Mouse (Mus musculus): ENCODE measurements around the gene Dhrs2. TPM values are rescaled to one million over a fixed set of nuclear protein-coding genes. Genes with fewer than 3 reads are reported as not detected.

Dhrs2 gene
- total and polyA plus RNA-seq, 3 experiments, result not detected

- no peaks in the 10 kb centered on the region for H3K36me3 ChIP-seq (ENCODE audit: control insufficient read depth in 1 of 2, insufficient read depth in 2 of 2, low read length in 2 of 2)
- H3K27me3 ChIP-seq (ENCODE audit: control insufficient read depth in 1 of 2, insufficient read depth in 2 of 2, low read length in 2 of 2), result peaks cover 8 to 9% of the 10 kb centered on the region in 2 experiments
- no peak for DNase-seq (ENCODE audit: low read depth, low spot score)
- H3K4me3 ChIP-seq (ENCODE audit: control insufficient read depth in 1 of 2, insufficient read depth in 1 of 2, low read depth in 2 of 2, low read length in 2 of 2), result no peak overlapping the region
- no peak overlapping the region for H3K9ac ChIP-seq (ENCODE audit: control insufficient read depth, low read depth, low read length, poor library complexity, severe bottlenecking)
- H3K79me2 ChIP-seq (ENCODE audit: control insufficient read depth, insufficient read depth, low read length, poor library complexity), result no peaks in the 10 kb centered on the region
- no peaks in the 10 kb centered on the region for H3K9me3 ChIP-seq (replicated peaks; ENCODE audit: insufficient read depth, low read length)
- TF ChIP-seq NELFE (IDR thresholded peaks at IDR 0.05; ENCODE audit: low read depth, low read length), result no peak
- no peak for TF ChIP-seq MAZ (IDR thresholded peaks at IDR 0.05; ENCODE audit: low read depth, low read length)
- no peak for TF ChIP-seq MEF2A (IDR thresholded peaks at IDR 0.05; ENCODE audit: extremely low read depth, insufficient replicate concordance, low read depth, low read length, poor library complexity, severe bottlenecking)
- no peak for TF ChIP-seq USF2 (IDR thresholded peaks at IDR 0.05; ENCODE audit: borderline replicate concordance in 1 of 2, insufficient read depth in 1 of 2, low read depth in 1 of 2, low read length in 2 of 2)
- no peak for TF ChIP-seq MAFK (IDR thresholded peaks at IDR 0.05; ENCODE audit: borderline replicate concordance, low read depth, low read length)
- TF ChIP-seq ZKSCAN1 (IDR thresholded peaks at IDR 0.05; ENCODE audit: low read depth, low read length), result no peak
- no peak for TF ChIP-seq CHD1 (IDR thresholded peaks at IDR 0.05; ENCODE audit: low read depth, low read length)
- no peak for TF ChIP-seq MYC (IDR thresholded peaks at IDR 0.05; ENCODE audit: low read depth, low read length)
- no peak for TF ChIP-seq NRF1 (IDR thresholded peaks at IDR 0.05; ENCODE audit: insufficient read depth, low read depth, low read length, poor library complexity, severe bottlenecking)
- no peak for TF ChIP-seq MAX (IDR thresholded peaks at IDR 0.05; ENCODE audit: low read length)
- no peak for TF ChIP-seq USF1 (IDR thresholded peaks at IDR 0.05; ENCODE audit: low read depth, low read length)
- no peak for TF ChIP-seq ZC3H11A (IDR thresholded peaks at IDR 0.05; ENCODE audit: low read depth, low read length)
- no peak for TF ChIP-seq SMC3 (IDR thresholded peaks at IDR 0.05; ENCODE audit: low read depth, low read length)
- no peak for TF ChIP-seq ZNF384 (IDR thresholded peaks at IDR 0.05; ENCODE audit: low read depth, low read length)
- TF ChIP-seq KAT2A (conservative IDR thresholded peaks at IDR 0.05; ENCODE audit: low read depth, low read length), result no peak
- TF ChIP-seq GATA1 (IDR thresholded peaks at IDR 0.05; ENCODE audit: low read depth, low read length), result no peak
- no peak for TF ChIP-seq ETS1 (IDR thresholded peaks at IDR 0.05; ENCODE audit: low read depth, low read length)
- no peak for TF ChIP-seq E2F4 (IDR thresholded peaks at IDR 0.05; ENCODE audit: borderline replicate concordance, low read depth, low read length)
- TF ChIP-seq HCFC1 (IDR thresholded peaks at IDR 0.05; ENCODE audit: low read depth, low read length), result no peak
- H3K27ac ChIP-seq (ENCODE audit: control insufficient read depth, low read depth, low read length), result no peak overlapping the region
- no peaks in the 10 kb centered on the region for H3K4me1 ChIP-seq (ENCODE audit: control insufficient read depth in 1 of 2, insufficient read depth in 2 of 2, low read length in 2 of 2)
Observed at GRCm38 (mm10) chr14:55189351-55189769, 32.4 kb upstream of the Dhrs2 start.

GRCm38 (mm10) chr14:55193354-55193753 lies 28.5 kb upstream of the Dhrs2 start:
- Histone ChIP-seq H3K9me3 (replicated peaks; ENCODE audit: insufficient read depth, low read length) (no peaks in the 10 kb centered on the region), H3K27me3 (ENCODE audit: control insufficient read depth in 1 of 2, insufficient read depth in 2 of 2, low read length in 2 of 2) (peaks cover 12 to 20% of the 10 kb centered on the region in 2 experiments), H3K79me2 (ENCODE audit: control insufficient read depth, insufficient read depth, low read length, poor library complexity) (no peaks in the 10 kb centered on the region), H3K4me3 (ENCODE audit: control insufficient read depth in 1 of 2, insufficient read depth in 1 of 2, low read depth in 2 of 2, low read length in 2 of 2) (no peak overlapping the region), H3K36me3 (ENCODE audit: control insufficient read depth in 1 of 2, insufficient read depth in 2 of 2, low read length in 2 of 2) (no peaks in the 10 kb centered on the region), H3K4me1 (ENCODE audit: control insufficient read depth in 1 of 2, insufficient read depth in 2 of 2, low read length in 2 of 2) (no peaks in the 10 kb centered on the region), H3K9ac (ENCODE audit: control insufficient read depth, low read depth, low read length, poor library complexity, severe bottlenecking) (no peak overlapping the region), H3K27ac (ENCODE audit: control insufficient read depth, low read depth, low read length) (no peak overlapping the region)
- TF ChIP-seq TAL1 (IDR thresholded peaks at IDR 0.05; ENCODE audit: low read length) (no peak), HCFC1 (IDR thresholded peaks at IDR 0.05; ENCODE audit: low read depth, low read length) (no peak), ELF1 (IDR thresholded peaks at IDR 0.05; ENCODE audit: low read depth, low read length) (no peak), MEF2A (IDR thresholded peaks at IDR 0.05; ENCODE audit: extremely low read depth, insufficient replicate concordance, low read depth, low read length, poor library complexity, severe bottlenecking) (no peak), SIN3A (IDR thresholded peaks at IDR 0.05; ENCODE audit: low read length) (no peak), ZMIZ1 (IDR thresholded peaks at IDR 0.05; ENCODE audit: low read depth, low read length) (no peak), UBTF (IDR thresholded peaks at IDR 0.05; ENCODE audit: borderline replicate concordance, insufficient read depth, low read depth, low read length) (no peak), ZKSCAN1 (IDR thresholded peaks at IDR 0.05; ENCODE audit: low read depth, low read length) (no peak), ETS1 (IDR thresholded peaks at IDR 0.05; ENCODE audit: low read depth, low read length) (no peak), ZC3H11A (IDR thresholded peaks at IDR 0.05; ENCODE audit: low read depth, low read length) (no peak), CHD2 (IDR thresholded peaks at IDR 0.05; ENCODE audit: low read length) (no peak), ZNF384 (IDR thresholded peaks at IDR 0.05; ENCODE audit: low read depth, low read length) (no peak)
- DNase-seq (ENCODE audit: low read depth, low spot score), result no peak

All from MEL (cell line).